Mouse (Mus musculus): ENCODE measurements at regions not wholly inside any gene's neighbourhood (a gene's known extent, or its start where the extent isn't known, plus 50 kb on each side); places are given as distances from the start of the nearest gene placed in this dataset.
A peak's percentile ranks its signal among the peaks of the same experiment; 100 is the strongest.

DNA sequence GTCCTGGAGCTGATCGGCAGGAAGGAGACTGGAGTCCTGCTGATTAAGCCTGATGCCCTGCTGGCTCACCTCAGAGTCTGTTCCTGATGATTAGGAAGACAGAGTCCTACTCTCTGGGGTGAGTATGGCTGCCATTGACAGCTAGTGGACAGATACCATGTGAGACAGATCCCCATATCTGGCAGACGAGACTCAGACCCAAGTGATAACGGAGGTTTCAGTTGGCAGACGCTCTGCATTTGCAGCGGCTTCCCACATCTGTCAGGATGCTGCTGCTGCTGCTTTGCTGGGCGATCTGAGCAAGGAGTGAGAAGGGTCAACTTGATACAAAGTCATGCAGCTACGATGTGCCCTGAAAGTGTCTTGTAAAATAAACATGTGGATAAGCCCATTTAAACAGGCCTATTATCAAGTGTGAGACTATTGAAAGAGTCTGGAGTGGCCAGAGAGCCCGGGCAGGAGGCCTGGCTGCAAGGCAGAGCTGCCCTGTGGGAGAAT is 98.1 kb upstream of the Cops8 start:
- Histone ChIP-seq H3K36me3 (ENCODE audit: control insufficient read depth, insufficient read depth, low read length) (no peaks in the 10 kb centered on the region), H3K4me1 (ENCODE audit: control insufficient read depth, insufficient read depth, low read length) (no peaks in the 10 kb centered on the region), H3K27ac (ENCODE audit: insufficient read depth, low read depth, low read length) (no peak overlapping the region), H3K4me3 (ENCODE audit: insufficient read depth, low read depth, low read length) (no peak overlapping the region), H3K27me3 (replicated peaks; ENCODE audit: control insufficient read depth, insufficient read depth, low read length) (no peaks in the 10 kb centered on the region)
- no peak for DNase-seq
- 65% methylated on average over 8 of the region's 8 CpGs for WGBS
- no peak for TF ChIP-seq POLR2A (IDR thresholded peaks at IDR 0.05; ENCODE audit: low read depth, low read length)
- TF ChIP-seq CTCF (conservative IDR thresholded peaks at IDR 0.05; ENCODE audit: insufficient read depth, insufficient read length, low read depth, low read length), result no peak

DNA sequence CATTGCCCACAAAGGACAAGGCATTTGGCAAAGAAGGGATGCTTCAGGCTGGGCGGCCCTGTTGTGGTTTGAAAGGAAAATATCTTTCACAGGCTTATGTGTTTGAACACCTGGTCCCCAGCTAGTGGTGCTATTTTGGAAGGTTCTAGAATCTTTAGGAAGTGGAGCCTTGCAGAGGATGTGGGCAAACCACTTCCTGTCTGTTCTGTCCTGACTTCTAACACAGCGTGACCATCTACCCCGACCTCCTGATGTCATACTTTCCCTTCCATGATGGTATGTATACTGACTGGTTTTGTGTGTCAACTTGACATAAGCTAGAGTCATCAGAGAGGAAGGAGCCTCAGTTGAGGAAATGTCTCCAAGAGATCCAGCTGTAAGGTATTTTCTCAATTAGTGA is 97.2 kb upstream of the Cops8 start:
- no peaks in the 10 kb centered on the region for H3K27me3 ChIP-seq (replicated peaks; ENCODE audit: control insufficient read depth, insufficient read depth, low read length)
- 86% methylated on average over 3 of the region's 3 CpGs for WGBS
- TF ChIP-seq CTCF (conservative IDR thresholded peaks at IDR 0.05; ENCODE audit: insufficient read depth, insufficient read length, low read depth, low read length), result no peak
- TF ChIP-seq POLR2A (IDR thresholded peaks at IDR 0.05; ENCODE audit: low read depth, low read length), result no peak
- no peak overlapping the region for H3K27ac ChIP-seq (ENCODE audit: insufficient read depth, low read depth, low read length)
- no peaks in the 10 kb centered on the region for H3K36me3 ChIP-seq (ENCODE audit: control insufficient read depth, insufficient read depth, low read length)
- H3K4me1 ChIP-seq (ENCODE audit: control insufficient read depth, insufficient read depth, low read length), result no peaks in the 10 kb centered on the region
- no peak overlapping the region for H3K4me3 ChIP-seq (ENCODE audit: insufficient read depth, low read depth, low read length)
- DNase-seq, result no peak

DNA sequence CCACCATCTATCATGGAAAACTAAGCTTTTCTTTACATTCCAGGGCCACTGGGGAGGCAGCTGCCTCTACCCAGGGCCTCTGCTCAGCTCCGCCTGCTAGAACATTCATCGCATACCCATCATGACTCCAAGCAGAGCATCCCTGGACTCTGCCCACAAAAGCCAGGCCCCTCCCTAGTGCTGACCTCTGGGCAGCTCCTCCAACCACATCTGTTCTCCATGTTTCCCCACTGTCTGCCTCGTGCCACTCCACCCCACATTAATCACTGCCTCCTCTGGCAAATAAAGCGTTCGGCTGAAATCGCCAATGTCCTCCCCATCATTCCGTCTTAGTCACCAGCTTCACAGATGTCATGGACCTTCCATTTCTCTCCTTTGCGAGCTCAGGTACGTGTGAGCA is 96.2 kb upstream of the Cops8 start:
- Histone ChIP-seq H3K27ac (ENCODE audit: insufficient read depth, low read depth, low read length) (no peak overlapping the region), H3K4me3 (ENCODE audit: insufficient read depth, low read depth, low read length) (no peak overlapping the region), H3K36me3 (ENCODE audit: control insufficient read depth, insufficient read depth, low read length) (no peaks in the 10 kb centered on the region), H3K27me3 (replicated peaks; ENCODE audit: control insufficient read depth, insufficient read depth, low read length) (no peaks in the 10 kb centered on the region), H3K4me1 (ENCODE audit: control insufficient read depth, insufficient read depth, low read length) (no peaks in the 10 kb centered on the region)
- 74% methylated on average over 9 of the region's 9 CpGs for WGBS
- no peak for DNase-seq
- TF ChIP-seq POLR2A (IDR thresholded peaks at IDR 0.05; ENCODE audit: low read depth, low read length) (no peak), CTCF (conservative IDR thresholded peaks at IDR 0.05; ENCODE audit: insufficient read depth, insufficient read length, low read depth, low read length) (no peak)

DNA sequence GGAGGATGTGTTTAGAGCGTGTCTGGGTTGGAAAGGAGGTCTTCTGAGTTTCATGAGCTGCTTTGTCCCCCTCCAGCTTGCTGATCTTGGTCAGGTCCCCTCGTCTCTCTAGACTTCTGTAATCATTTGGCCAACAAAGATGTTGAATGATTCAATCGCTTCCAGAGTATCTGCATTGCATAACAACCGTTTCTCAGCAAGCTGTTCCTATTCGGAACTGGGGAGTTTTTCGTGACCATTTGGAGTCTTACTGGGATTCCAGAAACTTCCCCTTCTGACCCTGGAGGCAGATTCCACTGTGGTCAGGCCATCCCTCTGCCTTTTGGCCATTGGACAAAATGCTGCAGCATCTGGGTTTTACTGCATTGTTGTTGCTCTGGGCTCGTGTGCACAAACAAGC is 93.4 kb upstream of the Cops8 start:
- no peaks in the 10 kb centered on the region for H3K27me3 ChIP-seq (replicated peaks; ENCODE audit: control insufficient read depth, insufficient read depth, low read length)
- no peak overlapping the region for H3K4me3 ChIP-seq (ENCODE audit: insufficient read depth, low read depth, low read length)
- no peak overlapping the region for H3K27ac ChIP-seq (ENCODE audit: insufficient read depth, low read depth, low read length)
- WGBS, result 69% methylated on average over 7 of the region's 7 CpGs
- DNase-seq, result peak; percentile 32
- TF ChIP-seq POLR2A (IDR thresholded peaks at IDR 0.05; ENCODE audit: low read depth, low read length) (no peak), CTCF (conservative IDR thresholded peaks at IDR 0.05; ENCODE audit: insufficient read depth, insufficient read length, low read depth, low read length) (no peak)
- H3K4me1 ChIP-seq (ENCODE audit: control insufficient read depth, insufficient read depth, low read length), result no peaks in the 10 kb centered on the region
- H3K36me3 ChIP-seq (ENCODE audit: control insufficient read depth, insufficient read depth, low read length), result no peaks in the 10 kb centered on the region

DNA sequence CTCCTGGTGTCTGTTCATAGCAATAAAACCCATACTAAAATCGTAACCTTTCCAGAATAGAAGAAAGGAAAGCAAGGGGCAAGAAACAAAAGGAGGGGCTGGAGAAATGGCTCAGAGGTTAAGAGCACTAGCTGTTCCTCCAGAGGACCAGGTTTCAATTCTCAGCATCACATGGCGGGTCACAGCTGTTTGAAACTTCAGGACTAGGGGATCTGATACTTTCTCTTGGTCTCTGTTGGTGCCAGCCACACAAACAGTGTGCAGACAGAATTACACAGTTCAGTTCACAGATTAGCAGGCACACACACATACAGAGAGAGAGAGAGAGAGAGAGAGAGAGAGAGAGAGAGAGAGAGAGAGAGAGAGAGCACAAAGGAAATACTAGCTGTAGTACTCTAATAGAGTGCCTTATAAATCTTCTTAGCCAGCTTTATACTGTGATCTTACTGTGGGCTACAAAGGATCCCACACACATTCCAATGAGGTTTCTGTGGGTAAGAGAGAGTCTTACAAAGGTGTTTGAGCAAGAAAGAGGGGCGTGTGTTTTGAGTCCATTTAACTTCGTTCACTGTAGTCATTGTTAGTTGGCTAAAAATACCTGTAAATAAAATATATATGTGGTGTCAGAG is 89.2 kb upstream of the Cops8 start:
- no peak for DNase-seq
- Histone ChIP-seq H3K27me3 (replicated peaks; ENCODE audit: control insufficient read depth, insufficient read depth, low read length) (no peaks in the 10 kb centered on the region), H3K27ac (ENCODE audit: insufficient read depth, low read depth, low read length) (no peak overlapping the region), H3K4me3 (ENCODE audit: insufficient read depth, low read depth, low read length) (no peak overlapping the region), H3K36me3 (ENCODE audit: control insufficient read depth, insufficient read depth, low read length) (no peaks in the 10 kb centered on the region), H3K4me1 (ENCODE audit: control insufficient read depth, insufficient read depth, low read length) (no peaks in the 10 kb centered on the region)
- TF ChIP-seq POLR2A (IDR thresholded peaks at IDR 0.05; ENCODE audit: low read depth, low read length) (no peak), CTCF (conservative IDR thresholded peaks at IDR 0.05; ENCODE audit: insufficient read depth, insufficient read length, low read depth, low read length) (no peak)
- WGBS, result 61% methylated on average over 4 of the region's 4 CpGs

DNA sequence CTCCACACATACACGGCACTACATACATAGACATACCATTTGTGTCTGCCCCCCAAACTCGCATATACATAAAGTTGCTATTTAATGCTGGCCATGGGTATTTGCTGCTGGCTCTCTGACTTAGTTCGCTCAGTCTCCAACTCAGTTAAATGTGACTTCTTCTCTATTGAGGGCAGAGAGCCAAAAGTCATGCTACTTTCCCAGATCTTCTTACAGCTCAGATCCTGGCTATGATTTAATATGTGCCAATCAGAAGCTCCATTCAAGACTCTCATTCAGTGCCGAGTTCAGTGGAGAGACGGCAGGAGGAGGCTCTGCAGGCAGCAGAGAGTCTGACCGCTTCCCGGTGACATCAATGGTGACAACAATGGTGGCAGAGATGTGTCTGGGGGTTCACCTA is 88.6 kb upstream of the Cops8 start:
- no peaks in the 10 kb centered on the region for H3K27me3 ChIP-seq (replicated peaks; ENCODE audit: control insufficient read depth, insufficient read depth, low read length)
- no peak for DNase-seq
- 88% methylated on average over 7 of the region's 7 CpGs for WGBS
- no peak overlapping the region for H3K4me3 ChIP-seq (ENCODE audit: insufficient read depth, low read depth, low read length)
- H3K36me3 ChIP-seq (ENCODE audit: control insufficient read depth, insufficient read depth, low read length), result no peaks in the 10 kb centered on the region
- no peak overlapping the region for H3K27ac ChIP-seq (ENCODE audit: insufficient read depth, low read depth, low read length)
- 0 out of 2 replicates have a peak, but pooled peaks cover 4% of the 10 kb centered on the region for H3K4me1 ChIP-seq (ENCODE audit: control insufficient read depth, insufficient read depth, low read length)
- TF ChIP-seq POLR2A (IDR thresholded peaks at IDR 0.05; ENCODE audit: low read depth, low read length), result no peak
- no peak for TF ChIP-seq CTCF (conservative IDR thresholded peaks at IDR 0.05; ENCODE audit: insufficient read depth, insufficient read length, low read depth, low read length)

DNA sequence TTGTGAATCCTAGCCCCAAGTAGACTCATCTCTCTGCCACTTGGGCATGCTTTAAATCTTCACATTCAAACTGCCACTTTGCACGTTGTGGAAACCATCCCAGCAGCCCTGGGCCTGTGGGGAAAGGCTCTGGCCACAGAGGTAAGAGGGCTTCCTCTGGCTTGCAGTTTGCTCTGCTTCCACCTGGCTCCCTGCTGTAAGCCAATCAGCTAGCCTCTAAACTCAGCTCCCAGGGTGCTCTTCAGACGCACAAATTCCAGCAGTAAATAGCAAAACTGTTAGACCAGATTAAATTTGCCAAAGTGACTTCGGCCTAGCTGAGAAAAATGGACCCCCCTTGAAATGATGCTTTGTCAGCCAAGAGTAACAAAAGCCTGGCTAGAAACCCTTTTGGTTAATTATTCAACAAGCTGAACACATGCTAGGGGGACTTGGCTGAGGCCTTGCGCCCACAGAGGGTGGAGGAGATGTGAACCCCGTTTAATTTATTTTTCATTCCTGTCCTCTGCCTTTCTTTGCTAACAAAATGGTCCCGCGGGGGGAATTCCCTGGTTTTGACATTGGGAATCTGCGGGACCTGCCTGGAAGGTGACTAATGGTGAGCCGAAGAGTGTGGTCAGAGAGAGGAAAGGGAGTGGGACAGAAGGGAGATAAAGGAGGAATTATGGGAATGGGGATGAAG is 84.1 kb upstream of the Cops8 start:
- DNase-seq, result peak; percentile 46
- no peak overlapping the region for H3K4me3 ChIP-seq (ENCODE audit: insufficient read depth, low read depth, low read length)
- H3K27ac ChIP-seq (ENCODE audit: insufficient read depth, low read depth, low read length), result 0 out of 2 replicates have a peak overlapping the region, but pooled peaks have one; percentile 14
- H3K36me3 ChIP-seq (ENCODE audit: control insufficient read depth, insufficient read depth, low read length), result no peaks in the 10 kb centered on the region
- TF ChIP-seq CTCF (conservative IDR thresholded peaks at IDR 0.05; ENCODE audit: insufficient read depth, insufficient read length, low read depth, low read length), result no peak
- WGBS, result 33% methylated on average over 9 of the region's 9 CpGs
- H3K27me3 ChIP-seq (replicated peaks; ENCODE audit: control insufficient read depth, insufficient read depth, low read length), result no peaks in the 10 kb centered on the region
- 0 out of 2 replicates have a peak, but pooled peaks cover 4% of the 10 kb centered on the region for H3K4me1 ChIP-seq (ENCODE audit: control insufficient read depth, insufficient read depth, low read length)

Measured in kidney, adult 2 months (tissue).